Mouse (Mus musculus): ENCODE measurements around the gene Cyp21a1.

DNA sequence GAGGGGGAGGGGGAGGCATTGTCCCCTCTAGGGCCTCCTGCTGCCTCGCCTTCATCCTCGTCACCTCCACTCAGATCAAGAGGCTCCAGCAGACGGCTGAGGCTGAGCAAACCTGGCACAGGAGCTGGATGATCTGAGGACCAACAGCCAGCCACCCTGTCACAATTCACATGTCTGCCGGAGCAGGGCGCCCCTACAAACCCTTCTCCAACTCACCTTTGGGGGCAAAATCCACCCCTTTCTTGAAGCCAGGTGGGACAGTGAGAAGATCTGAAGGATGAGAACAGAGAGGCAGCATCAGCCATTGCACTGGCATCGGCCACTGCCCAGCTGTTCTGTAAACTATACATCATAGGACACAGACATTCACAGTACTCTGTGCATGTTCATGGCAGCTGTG lies 42.8 kb upstream of the Cyp21a1 start:
- no peak for TF ChIP-seq TAL1 (IDR thresholded peaks at IDR 0.05; ENCODE audit: low read length)
- TF ChIP-seq GATA1 (IDR thresholded peaks at IDR 0.05; ENCODE audit: low read length): no peak

Measured in erythroblast, embryonic 14.5 days (primary cell).